Mouse (Mus musculus) erythroblast, adult 5-6 weeks (primary cell): ENCODE results near the gene Creg2. TPM values are rescaled to one million over a fixed set of nuclear protein-coding genes. Genes with fewer than 3 reads are reported as not detected.

ENCODE experiments used
- ATAC-seq: replicated peaks from 2 replicates; pipeline ENCODE4 v1.8.0; 2016; ENCODE audit warnings: moderate number of reproducible peaks, mild to moderate bottlenecking, moderate TSS enrichment, inconsistent platforms; ENCODE audit not compliant: poor library complexity, low FRiP score, severe bottlenecking
- total RNA-seq, 2 experiments: library from RNA; stranded (forward) in 1 of 2; stranded (reverse) in 1 of 2; fragments of 150-400 nt in 1 of 2; fragments of 200-764, 138-1000 nt in 1 of 2; gene quantifications; 2 replicates each; pipeline versions ENCODE4 v1.2.3 to v1.2.4; 2015 to 2017; ENCODE audit warnings: low replicate concordance in 2 of 2

The Creg2 gene
- total RNA-seq (2015; ENCODE audit: low replicate concordance): not detected in 2 replicates
- total RNA-seq (2017; ENCODE audit: low replicate concordance): under 0.01 TPM in 1 of 2 replicates, not detected in the other

- no peak for ATAC-seq
Observed at GRCm38 (mm10) chr1:39651241-39651548, at the start of gene Creg2. Gene Creg2, minus strand, starts transcription at chr1:39651474.

- ATAC-seq: no peak
Observed at GRCm38 (mm10) chr1:39700599-39701273, 49.5 kb upstream of the Creg2 start.

- no peak for ATAC-seq
Observed at GRCm38 (mm10) chr1:39698456-39698855, 47.2 kb upstream of the Creg2 start.

GRCm38 (mm10) chr1:39695198-39695597, 43.9 kb upstream of the Creg2 start:
- ATAC-seq: no peak

GRCm38 (mm10) chr1:39694756-39695155, 43.5 kb upstream of the Creg2 start:
- ATAC-seq: no peak

- no peak for ATAC-seq
Observed at GRCm38 (mm10) chr1:39691974-39692373, 40.7 kb upstream of the Creg2 start.

- no peak for ATAC-seq
Observed at GRCm38 (mm10) chr1:39691061-39691460, 39.8 kb upstream of the Creg2 start.

GRCm38 (mm10) chr1:39688573-39688972, 37.3 kb upstream of the Creg2 start:
- no peak for ATAC-seq

- no peak for ATAC-seq
Observed at GRCm38 (mm10) chr1:39687279-39687678, 36.0 kb upstream of the Creg2 start.

GRCm38 (mm10) chr1:39685841-39686240, 34.6 kb upstream of the Creg2 start:
- ATAC-seq: no peak

GRCm38 (mm10) chr1:39681638-39682037, 30.4 kb upstream of the Creg2 start:
- ATAC-seq: no peak

GRCm38 (mm10) chr1:39680546-39680945, 29.3 kb upstream of the Creg2 start:
- ATAC-seq: no peak

GRCm38 (mm10) chr1:39678883-39679282, 27.6 kb upstream of the Creg2 start:
- no peak for ATAC-seq

GRCm38 (mm10) chr1:39676221-39676876, 25.1 kb upstream of the Creg2 start:
- no peak for ATAC-seq

GRCm38 (mm10) chr1:39672362-39673105, 21.3 kb upstream of the Creg2 start:
- no peak for ATAC-seq

- ATAC-seq: no peak
Observed at GRCm38 (mm10) chr1:39670211-39670935, 19.1 kb upstream of the Creg2 start.

GRCm38 (mm10) chr1:39666751-39667252, 15.5 kb upstream of the Creg2 start:
- ATAC-seq: no peak

GRCm38 (mm10) chr1:39664039-39664625, 12.9 kb upstream of the Creg2 start:
- ATAC-seq: no peak

- no peak for ATAC-seq
Observed at GRCm38 (mm10) chr1:39663050-39663449, 11.8 kb upstream of the Creg2 start.
